Mouse (Mus musculus) neutrophil, adult 5-6 weeks (primary cell): ENCODE results near the gene Irs1. TPM values are rescaled to one million over a fixed set of nuclear protein-coding genes. Genes with fewer than 3 reads are reported as not detected.

Source experiments
- ATAC-seq: fragments of 151-379, 151-347 bp; 2 replicates; pipeline ENCODE4 v1.8.0; 2017; ENCODE audit warnings: mild to moderate bottlenecking, moderate TSS enrichment; ENCODE audit not compliant: insufficient number of reproducible peaks, poor library complexity, low FRiP score, severe bottlenecking; ENCODE audit errors: extremely low read depth
- total RNA-seq: library from RNA; stranded (forward); fragments of 200-1000 nt; gene quantifications from 2 replicates; pipeline ENCODE4 v1.2.3, GENCODE M21; 2017

The Irs1 gene
- total RNA-seq, 1 experiment from 2014 or later: 0.23 TPM

- ATAC-seq: no peak
Observed at GRCm38 (mm10) chr1:82261638-82262037, 29.6 kb downstream of the Irs1 start.

- no peak for ATAC-seq
Observed at GRCm38 (mm10) chr1:82261053-82261618, 30.1 kb downstream of the Irs1 start.

- ATAC-seq: no peak
Observed at GRCm38 (mm10) chr1:82260055-82260454, 31.2 kb downstream of the Irs1 start.

- ATAC-seq: no peak
Observed at GRCm38 (mm10) chr1:82258331-82258730, 32.9 kb downstream of the Irs1 start.

GRCm38 (mm10) chr1:82257457-82257856, 33.8 kb downstream of the Irs1 start:
- ATAC-seq: no peak

GRCm38 (mm10) chr1:82253789-82254445, 37.3 kb downstream of the Irs1 start:
- no peak for ATAC-seq

- ATAC-seq: no peak
Observed at GRCm38 (mm10) chr1:82247221-82247951, 43.8 kb downstream of the Irs1 start.

GRCm38 (mm10) chr1:82245002-82245401, 46.2 kb downstream of the Irs1 start:
- ATAC-seq: no peak

GRCm38 (mm10) chr1:82243260-82243825, 47.9 kb downstream of the Irs1 start:
- no peak for ATAC-seq

GRCm38 (mm10) chr1:82239409-82240201, 51.6 kb downstream of the Irs1 start:
- no peak for ATAC-seq

- no peak for ATAC-seq
Observed at GRCm38 (mm10) chr1:82238245-82238644, 53.0 kb downstream of the Irs1 start.

- ATAC-seq: no peak
Observed at GRCm38 (mm10) chr1:82235455-82236104, 55.6 kb downstream of the Irs1 start.

- no peak for ATAC-seq
Observed at GRCm38 (mm10) chr1:82234616-82235015, 56.6 kb downstream of the Irs1 start.

GRCm38 (mm10) chr1:82232812-82233211, 58.4 kb downstream of the Irs1 start, which contains the start of gene Gm9747:
Gene Gm9747, plus strand, starts transcription at chr1:82233112.
- no peak for ATAC-seq

- no peak for ATAC-seq
Observed at GRCm38 (mm10) chr1:82228841-82229240, 62.4 kb downstream of the Irs1 start.

- ATAC-seq: no peak
Observed at GRCm38 (mm10) chr1:82223042-82223795, 68.0 kb downstream of the Irs1 start.

- no peak for ATAC-seq
Observed at GRCm38 (mm10) chr1:82221462-82221861, 69.8 kb downstream of the Irs1 start.
